Mouse (Mus musculus): ENCODE data around the gene Vmn1r77. TPM values are rescaled to one million over a fixed set of nuclear protein-coding genes. Genes with fewer than 3 reads are reported as not detected.
"Not testable (repeated sequence)": the region's sequence is repeated elsewhere in the genome, so short reads cannot be mapped to it uniquely, and the experiment has no call there.

Gene Vmn1r77
- not detected in 2 replicates for polyA plus RNA-seq (2016; fragmentation: Nextera tagmentation; extraction: Ambion mirVana)

DNA sequence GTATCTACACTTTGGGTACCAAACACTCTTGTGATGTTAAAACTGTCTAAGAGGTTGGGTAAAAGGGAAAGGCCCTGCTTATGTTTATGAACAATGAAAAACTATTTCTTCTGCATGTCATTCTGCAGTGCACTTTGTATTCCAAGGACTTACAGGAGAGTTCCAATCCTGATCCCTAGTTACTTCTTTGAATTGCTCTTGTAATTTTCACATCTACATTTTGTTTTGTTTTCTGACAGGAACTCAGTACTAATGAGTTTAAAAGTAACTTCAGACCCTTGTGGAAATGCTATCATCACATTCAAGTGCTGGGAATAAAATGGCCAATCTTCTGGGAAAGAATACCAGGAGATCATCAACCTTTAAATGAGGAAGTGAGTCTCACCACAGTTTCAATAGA is at the start of gene Vmn1r77:
Vmn1r77 (plus strand) TSS at position 301 of the 400 bp plus-strand sequence.
- H3K9me3 ChIP-seq; H3K27me3 ChIP-seq; H3K4me1 ChIP-seq; H3K36me3 ChIP-seq (replicated peaks); H3K9ac ChIP-seq; H3K4me3 ChIP-seq (replicated peaks); H3K27ac ChIP-seq; H3K4me2 ChIP-seq; ATAC-seq (ENCODE audit: low FRiP score): not testable (repeated sequence)

DNA sequence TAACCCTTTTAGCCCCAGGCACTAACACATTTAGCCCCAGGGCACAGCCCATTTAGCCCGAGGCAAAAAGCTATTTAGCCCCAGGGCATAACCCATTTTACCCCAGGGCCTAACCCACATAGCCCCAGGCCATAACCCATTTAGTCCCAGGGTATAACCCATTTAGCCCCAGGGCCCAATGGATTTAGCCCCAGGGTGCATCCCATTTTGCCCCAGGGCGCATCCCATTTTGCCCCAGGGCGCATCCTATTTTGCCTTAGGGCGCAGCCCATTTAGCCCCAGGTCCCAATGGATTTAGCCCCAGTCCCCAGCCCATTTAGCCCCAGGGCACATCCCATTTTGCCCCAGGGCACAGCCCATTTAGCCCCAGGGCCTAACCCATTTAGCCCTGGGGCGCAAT is 25.1 kb upstream of the Vmn1r77 start:
- 92% methylated on average over 5 of the region's 5 CpGs for WGBS
- H3K9me3 ChIP-seq: peaks cover 59% of the 10 kb centered on the region

DNA sequence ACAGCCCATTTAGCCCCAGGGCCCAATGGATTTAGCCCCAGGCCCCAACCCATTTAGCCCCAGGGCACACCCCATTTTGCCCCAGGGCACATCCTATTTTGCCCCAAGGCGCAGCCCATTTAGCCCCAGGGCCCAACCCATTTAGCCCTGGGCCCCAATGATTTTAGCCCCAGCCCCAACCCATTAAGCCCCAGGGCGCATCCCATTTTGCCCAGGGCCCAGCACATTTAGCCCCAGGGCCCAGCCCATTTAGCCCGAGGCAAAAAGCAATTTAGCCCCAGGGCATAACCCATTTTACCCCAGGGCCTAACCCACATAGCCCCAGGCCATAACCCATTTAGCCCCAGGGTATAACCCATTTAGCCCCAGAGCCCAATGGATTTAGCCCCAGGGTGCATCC is 24.2 kb upstream of the Vmn1r77 start:
- H3K4me3 ChIP-seq (replicated peaks); ATAC-seq (ENCODE audit: low FRiP score); H3K36me3 ChIP-seq (replicated peaks); H3K4me1 ChIP-seq; H3K9ac ChIP-seq; H3K27me3 ChIP-seq; H3K27ac ChIP-seq; H3K4me2 ChIP-seq: not testable (repeated sequence)
- 88% methylated on average over 3 of the region's 3 CpGs for WGBS
- H3K9me3 ChIP-seq: peaks cover 65% of the 10 kb centered on the region

More for the DNA sequence above, 25.1 kb upstream of the Vmn1r77 start:
- H3K4me3 ChIP-seq (replicated peaks); H3K36me3 ChIP-seq (replicated peaks); H3K27ac ChIP-seq; H3K27me3 ChIP-seq; H3K9ac ChIP-seq; H3K4me1 ChIP-seq; H3K4me2 ChIP-seq: not testable (repeated sequence)
- ATAC-seq (ENCODE audit: low FRiP score): 0 out of 2 replicates have a peak, but pooled peaks have one; percentile 27

DNA sequence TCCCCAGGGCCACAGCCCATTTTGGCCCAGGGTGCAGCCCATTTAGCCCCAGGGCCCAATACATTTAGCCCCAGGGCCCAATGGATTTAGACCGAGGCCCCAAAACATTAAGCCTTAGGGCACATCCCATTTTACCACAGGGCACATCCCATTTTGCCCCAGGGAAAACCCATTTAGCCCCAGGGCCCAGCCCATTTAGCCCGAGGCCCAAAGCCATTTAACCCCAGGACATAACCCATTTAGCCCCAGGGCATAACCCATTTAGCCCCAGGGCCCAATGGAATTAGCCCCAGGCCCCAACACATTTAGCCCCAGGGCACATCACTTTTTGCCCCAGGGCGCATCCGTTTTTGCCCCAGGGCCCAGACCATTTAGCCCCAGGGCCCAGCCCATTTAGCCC is 23.4 kb upstream of the Vmn1r77 start:
- H3K27me3 ChIP-seq: no peaks in the 10 kb centered on the region
- no peak overlapping the region for H3K4me3 ChIP-seq (replicated peaks)
- H3K9ac ChIP-seq: no peak overlapping the region
- no peaks in the 10 kb centered on the region for H3K36me3 ChIP-seq (replicated peaks)
- ATAC-seq (ENCODE audit: low FRiP score): no peak
- no peak overlapping the region for H3K27ac ChIP-seq
- H3K4me1 ChIP-seq: no peaks in the 10 kb centered on the region
- WGBS: 80% methylated on average over 4 of the region's 4 CpGs
- H3K4me2 ChIP-seq: no peak overlapping the region
- peaks cover 69% of the 10 kb centered on the region for H3K9me3 ChIP-seq

DNA sequence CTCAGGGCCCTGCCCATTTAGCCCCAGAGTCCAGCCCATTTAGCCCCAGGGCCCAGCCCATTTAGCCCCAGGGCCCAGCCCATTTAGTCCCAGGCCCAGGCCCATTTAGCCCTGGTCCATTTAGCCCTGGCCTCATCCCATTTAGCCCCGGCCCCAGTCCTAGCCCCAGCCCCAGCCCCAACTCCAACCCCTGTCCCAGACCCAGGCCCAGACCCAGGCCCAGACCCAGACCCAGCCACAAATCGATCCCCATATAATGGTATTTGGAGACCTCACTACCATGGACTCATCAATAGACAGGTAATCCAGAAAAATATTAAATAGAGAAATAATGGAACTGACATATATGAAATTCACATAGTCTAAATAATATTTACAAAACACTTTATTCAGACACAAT is 18.7 kb upstream of the Vmn1r77 start:
- not testable (repeated sequence) for H3K4me2 ChIP-seq
- 79% methylated on average over 2 of the region's 2 CpGs for WGBS
- H3K9me3 ChIP-seq: peaks cover 54% of the 10 kb centered on the region

DNA sequence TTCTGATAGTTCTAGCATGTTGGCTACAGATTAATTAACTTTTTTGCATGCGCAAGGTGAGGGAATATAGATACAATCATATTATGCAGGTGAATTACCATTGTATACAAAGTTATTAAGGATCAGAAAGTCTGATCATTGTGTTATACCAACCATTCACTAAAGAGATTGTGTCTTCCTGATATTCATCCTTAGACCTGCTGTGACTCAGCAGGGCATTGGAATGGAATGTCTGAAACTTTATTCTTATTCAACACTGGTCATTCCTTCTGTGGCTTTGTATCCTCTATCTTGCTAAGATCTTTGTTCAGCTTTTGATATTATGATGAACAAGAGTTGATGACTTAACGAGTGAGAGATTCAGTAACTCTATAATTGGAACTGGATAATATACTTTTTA is 4.1 kb downstream of the Vmn1r77 start:
- Histone ChIP-seq H3K27me3 (no peaks in the 10 kb centered on the region), H3K4me2 (no peak overlapping the region), H3K4me1 (no peaks in the 10 kb centered on the region), H3K36me3 (replicated peaks) (no peaks in the 10 kb centered on the region), H3K9me3 (peaks cover 7% of the 10 kb centered on the region; the same call in 1 of the 2 replicates), H3K4me3 (replicated peaks) (no peak overlapping the region), H3K9ac (no peak overlapping the region), H3K27ac (no peak overlapping the region)
- no peak for ATAC-seq (ENCODE audit: low FRiP score)
- WGBS: 72% methylated on average over 2 of the region's 2 CpGs

More for the DNA sequence above, 18.7 kb upstream of the Vmn1r77 start:
- H3K27ac ChIP-seq; ATAC-seq (ENCODE audit: low FRiP score); H3K4me3 ChIP-seq (replicated peaks); H3K27me3 ChIP-seq; H3K9ac ChIP-seq; H3K4me1 ChIP-seq; H3K36me3 ChIP-seq (replicated peaks): not testable (repeated sequence)

Other genes with a start within 250 kb of the Vmn1r77 start
- not detected in 2 replicates for gene Vmn1r74, start 202.8 kb upstream of the Vmn1r77 start, polyA plus RNA-seq (2016; fragmentation: Nextera tagmentation; extraction: Ambion mirVana)
- not detected in 2 replicates for gene Vmn1r75, start 162.1 kb upstream of the Vmn1r77 start, polyA plus RNA-seq (2016; fragmentation: Nextera tagmentation; extraction: Ambion mirVana)
- not detected in 2 replicates for gene Vmn1r76, start 98.5 kb upstream of the Vmn1r77 start, polyA plus RNA-seq (2016; fragmentation: Nextera tagmentation; extraction: Ambion mirVana)
- gene Vmn1r78, start 113.5 kb downstream of the Vmn1r77 start, polyA plus RNA-seq (2016; fragmentation: Nextera tagmentation; extraction: Ambion mirVana): not detected in 2 replicates
- gene Vmn1r79, start 134.5 kb downstream of the Vmn1r77 start, polyA plus RNA-seq (2016; fragmentation: Nextera tagmentation; extraction: Ambion mirVana): not detected in 2 replicates
- not detected in 2 replicates for gene Vmn1r80, start 152.5 kb downstream of the Vmn1r77 start, polyA plus RNA-seq (2016; fragmentation: Nextera tagmentation; extraction: Ambion mirVana)
- gene Vmn1r81, start 231.5 kb downstream of the Vmn1r77 start, polyA plus RNA-seq (2016; fragmentation: Nextera tagmentation; extraction: Ambion mirVana): not detected in 2 replicates

Data from forebrain, embryonic 12.5 days (tissue).